In the genomic region with DNA sequence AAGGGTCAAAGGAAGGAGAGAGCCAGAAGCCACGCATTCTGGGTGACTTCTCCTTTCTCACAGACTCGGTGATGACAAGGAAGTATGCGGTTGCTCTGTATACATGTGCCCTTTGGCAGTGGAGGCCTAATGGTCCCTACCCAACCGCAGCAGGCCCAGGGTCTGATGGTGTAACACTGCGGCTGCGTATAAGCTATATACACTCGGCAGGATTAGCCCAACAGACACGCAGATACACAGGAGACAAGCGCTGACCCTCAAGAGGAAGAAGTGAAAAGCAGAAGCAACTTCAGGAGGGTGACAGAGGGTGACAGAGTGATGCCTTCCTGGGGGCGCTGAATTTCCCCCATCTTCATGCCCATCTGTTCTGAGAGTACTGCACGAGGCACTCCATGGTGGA, we compare ENCODE assay signal across 14 mouse cellular contexts. TPM values are rescaled to one million over a fixed set of nuclear protein-coding genes. Genes with fewer than 3 reads are reported as not detected.
DNase-seq lines count a peak whose midpoint lies in the region; ATAC-seq and TF ChIP-seq lines count a peak whose summit lies in the region.
"Had no signal": no experiment of that assay in that cellular context is flagged by ENCODE, and none has a peak within 500 bp of the region (broad histone marks: within the 10 kb centered on the region; RNA-seq: fewer than 3 reads in every experiment).

No protein-coding gene starts in this region.

- no peak for TF ChIP-seq POLR2A in MEL (IDR thresholded peaks at IDR 0.05; ENCODE audit: control insufficient read depth in 1 of 2, insufficient read depth in 1 of 2, low read depth in 1 of 2, low read length in 2 of 2, poor library complexity in 1 of 2)

- peak overlapping the region in 1 of 2 experiments; percentile 18; a peak in 2 of 4 replicates for H3K4me3 ChIP-seq in MEL (ENCODE audit: control insufficient read depth in 1 of 2, insufficient read depth in 1 of 2, low read depth in 2 of 2, low read length in 2 of 2)
- no peak overlapping the region for H3K4me3 ChIP-seq in liver, embryonic 13.5 days (replicated peaks)
- H3K4me3 ChIP-seq: embryonic facial prominence, embryonic 10.5 days had no signal

- no peaks in the 10 kb centered on the region for H3K27me3 ChIP-seq in MEL (ENCODE audit: control insufficient read depth in 1 of 2, insufficient read depth in 2 of 2, low read length in 2 of 2)
- peaks cover 3% of the 10 kb centered on the region; the same call in 1 of the 2 replicates for H3K27me3 ChIP-seq in liver, embryonic 13.5 days

- H3K79me2 ChIP-seq in MEL (ENCODE audit: control insufficient read depth, insufficient read depth, low read length, poor library complexity), result no peaks in the 10 kb centered on the region

- no peaks in the 10 kb centered on the region for H3K9me3 ChIP-seq in MEL (replicated peaks; ENCODE audit: insufficient read depth, low read length)
- no peaks in the 10 kb centered on the region for H3K9me3 ChIP-seq in liver, embryonic 13.5 days (replicated peaks)
- H3K9me3 ChIP-seq: embryonic facial prominence, embryonic 10.5 days had no signal

- H3K27ac ChIP-seq in MEL (ENCODE audit: control insufficient read depth, low read depth, low read length), result peak overlapping the region; percentile 33; the same call in 1 of the 2 replicates
- no peak overlapping the region; the same call in 1 of the 2 replicates for H3K27ac ChIP-seq in liver, embryonic 13.5 days
- H3K27ac ChIP-seq: embryonic facial prominence, embryonic 10.5 days; hindbrain, embryonic 14.5 days; stomach, postnatal 0 days had no signal

- H3K4me1 ChIP-seq in MEL (ENCODE audit: control insufficient read depth in 1 of 2, insufficient read depth in 2 of 2, low read length in 2 of 2), result peaks cover 6 to 24% of the 10 kb centered on the region in 2 experiments
- peaks cover 42% of the 10 kb centered on the region for H3K4me1 ChIP-seq in liver, embryonic 13.5 days (replicated peaks)
- H3K4me1 ChIP-seq: embryonic facial prominence, embryonic 10.5 days had no signal

- no peak for TF ChIP-seq CTCF in MEL (IDR thresholded peaks at IDR 0.05 in 2 of 3, conservative IDR thresholded peaks at IDR 0.05 in 1 of 3; ENCODE audit: control insufficient read depth in 1 of 3, insufficient read depth in 1 of 3, low read depth in 2 of 3, low read length in 3 of 3, poor library complexity in 1 of 3, severe bottlenecking in 1 of 3)

- H3K36me3 ChIP-seq in MEL (ENCODE audit: control insufficient read depth in 1 of 2, insufficient read depth in 2 of 2, low read length in 2 of 2), result peaks cover 0 to 9% of the 10 kb centered on the region in 2 experiments; a peak in 2 of 4 replicates
- H3K36me3 ChIP-seq in liver, embryonic 13.5 days, result no peaks in the 10 kb centered on the region
- H3K36me3 ChIP-seq: embryonic facial prominence, embryonic 10.5 days had no signal

- no peak; the same call in 1 of the 2 replicates for TF ChIP-seq RAD21 in MEL (IDR thresholded peaks at IDR 0.05; ENCODE audit: low read depth, low read length)

- H3K9ac ChIP-seq in MEL (ENCODE audit: control insufficient read depth, low read depth, low read length, poor library complexity, severe bottlenecking), result peak overlapping the region; percentile 18
- H3K9ac ChIP-seq in liver, embryonic 13.5 days, result no peak overlapping the region
- H3K9ac ChIP-seq: hindbrain, embryonic 14.5 days had no signal

- peak in 1 of 2 experiments; percentile 1; a peak in 1 of 4 replicates for TF ChIP-seq EP300 in MEL (IDR thresholded peaks at IDR 0.05; ENCODE audit: low read depth in 1 of 2, low read length in 2 of 2)

- whole genome bisulfite sequencing in liver, embryonic 13.5 days (ENCODE audit: insufficient replicate concordance), result 40% methylated on average over 11 of the region's 11 CpGs

- DNase-seq in layer of hippocampus, adult 11-12 months (ENCODE audit: low spot score), result peak; percentile 40
- DNase-seq in layer of hippocampus, adult 8-10 months (ENCODE audit: low spot score in 2 of 2), result no peak
- DNase-seq in MEL (ENCODE audit: low read depth, low spot score), result peak; percentile 70
- no peak for DNase-seq in liver, embryonic 13.5 days
- no peak for DNase-seq in right cerebral cortex, postnatal 14 days
- DNase-seq in cerebellum, adult 8-10 months, result no peak
- no peak for DNase-seq in embryo, embryonic 10.5 days (ENCODE audit: low spot score)

- peak; percentile 44 for ATAC-seq in liver, embryonic 13.5 days (ENCODE audit: low read depth)
- ATAC-seq in neutrophil, adult 5-6 weeks (ENCODE audit: extremely low read depth, insufficient number of reproducible peaks, low FRiP score, poor library complexity, severe bottlenecking), result peak; percentile 82

- no peak overlapping the region for H3K4me2 ChIP-seq in liver, embryonic 13.5 days
- H3K4me2 ChIP-seq: heart, embryonic 11.5 days; hindbrain, embryonic 14.5 days had no signal

TF ChIP-seq in MEL, 35 proteins besides CTCF, POLR2A, EP300 and RAD21:
- no peak; the same call in 1 of the 2 replicates for TF ChIP-seq SMC3 (IDR thresholded peaks at IDR 0.05; ENCODE audit: low read depth, low read length)
- TF ChIP-seq CHD2 (IDR thresholded peaks at IDR 0.05; ENCODE audit: low read length), result no peak
- 0 out of 2 replicates have a peak, but pooled peaks have one; percentile 29 for TF ChIP-seq NRF1 (IDR thresholded peaks at IDR 0.05; ENCODE audit: insufficient read depth, low read depth, low read length, poor library complexity, severe bottlenecking)
- TF ChIP-seq TBP (IDR thresholded peaks at IDR 0.05; ENCODE audit: low read depth, low read length), result peak; percentile 21; the same call in 1 of the 2 replicates
- TF ChIP-seq USF1 (IDR thresholded peaks at IDR 0.05; ENCODE audit: low read depth, low read length), result no peak
- TF ChIP-seq MAX (IDR thresholded peaks at IDR 0.05; ENCODE audit: low read length), result peak; percentile 60; the same call in 1 of the 2 replicates
- no peak for TF ChIP-seq MYB (IDR thresholded peaks at IDR 0.05; ENCODE audit: low read depth, low read length)
- peak; percentile 31; the same call in 1 of the 2 replicates for TF ChIP-seq SIN3A (IDR thresholded peaks at IDR 0.05; ENCODE audit: low read length)
- TF ChIP-seq MXI1 (IDR thresholded peaks at IDR 0.05; ENCODE audit: low read depth, low read length), result peak; percentile 30; the same call in 1 of the 2 replicates

RNA-seq across cellular contexts. Expression of a gene that starts 5.6 kb away (rescaled TPM):
- 10 to 100 TPM; 26.4 to 33.7 (median 28.2) TPM for total RNA-seq in layer of hippocampus, adult 8-10 months (2022)
- total RNA-seq in MEL (2012; rRNA removed), result 10.2 and 12.5 TPM in 2 replicates
- polyA plus RNA-seq in MEL (2012; ENCODE audit: insufficient read depth in 1 of 2, insufficient read length in 2 of 2, low read depth in 1 of 2, low replicate concordance in 2 of 2, missing spikeins in 1 of 2), result 10 to 100 TPM in 1 of 2 experiments, not detected in 1; 22.6 TPM
- polyA plus RNA-seq in liver, embryonic 13.5 days (2015; fragmentation: Nextera tagmentation; extraction: Ambion mirVana), result 28.7 and 44.7 TPM in 2 replicates
- 56.7 and 57.8 TPM in 2 replicates for total RNA-seq in neutrophil, adult 5-6 weeks (2017)

RNA-seq across cellular contexts. Expression of a gene that starts 15.2 kb away (rescaled TPM):
- not detected for total RNA-seq in layer of hippocampus, adult 8-10 months (2022)
- not detected in 2 replicates for total RNA-seq in MEL (2012; rRNA removed)
- polyA plus RNA-seq in MEL (2012; ENCODE audit: insufficient read depth in 1 of 2, insufficient read length in 2 of 2, low read depth in 1 of 2, low replicate concordance in 2 of 2, missing spikeins in 1 of 2), result not detected
- not detected in 2 replicates for polyA plus RNA-seq in liver, embryonic 13.5 days (2015; fragmentation: Nextera tagmentation; extraction: Ambion mirVana)
- total RNA-seq in neutrophil, adult 5-6 weeks (2017), result 0.12 TPM in 1 of 2 replicates, not detected in the other
- total RNA-seq: left cerebral cortex, postnatal 25 days had no signal
- polyA plus RNA-seq: heart, embryonic 11.5 days; kidney, embryonic 16.5 days; stomach, postnatal 0 days had no signal

Comparison
In these comparisons a context has a peak if more than half of its experiments do, and no peak if none do; other contexts are left out.
1. DNase-seq: peak in layer of hippocampus, adult 11-12 months (single experiment) and MEL (single experiment); none in layer of hippocampus, adult 8-10 months (0 of 2), liver, embryonic 13.5 days (single experiment), right cerebral cortex, postnatal 14 days (single experiment), cerebellum, adult 8-10 months (single experiment) and embryo, embryonic 10.5 days (single experiment).